22 mouse cellular contexts compared by ENCODE assay signal in the genomic region with DNA sequence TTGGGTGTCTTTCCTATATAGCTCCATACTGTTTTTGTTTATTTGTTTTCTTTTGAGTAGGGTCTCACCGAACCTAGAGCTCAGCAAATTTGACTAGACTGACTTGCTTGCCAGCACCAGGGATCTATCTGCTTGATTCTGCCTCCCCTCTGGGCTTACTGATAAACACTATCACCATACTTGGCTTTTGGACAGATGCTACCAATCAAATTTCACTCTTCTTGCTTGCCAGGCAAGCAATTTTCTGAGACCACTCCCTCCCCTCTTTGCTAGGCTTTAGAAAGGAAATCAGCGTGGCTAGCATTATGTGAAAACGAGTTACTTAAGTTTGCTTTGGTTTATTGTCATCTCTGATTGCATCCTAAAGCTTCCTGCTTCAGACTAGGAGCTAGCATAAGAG.
"Had no signal": no experiment of that assay in that cellular context is flagged by ENCODE, and none has a peak within 500 bp of the region (broad histone marks: within the 10 kb centered on the region; RNA-seq: fewer than 3 reads in every experiment).

No protein-coding gene starts in this region.

- H3K36me3 ChIP-seq: heart, embryonic 13.5 days; heart, embryonic 15.5 days; hindbrain, embryonic 13.5 days; hindbrain, embryonic 15.5 days; limb, embryonic 10.5 days; limb, embryonic 12.5 days had no signal

- H3K9me3 ChIP-seq: heart, embryonic 13.5 days; heart, embryonic 15.5 days; hindbrain, embryonic 13.5 days; hindbrain, embryonic 15.5 days; limb, embryonic 10.5 days; limb, embryonic 12.5 days had no signal

- H3K4me3 ChIP-seq: heart, embryonic 13.5 days; heart, embryonic 15.5 days; hindbrain, embryonic 13.5 days; hindbrain, embryonic 15.5 days; layer of hippocampus, adult 2 months; left cerebral cortex, adult 2 months; limb, embryonic 10.5 days; limb, embryonic 12.5 days had no signal

- DNase-seq: gastrocnemius, postnatal 14 days; gastrocnemius, postnatal 36 days; heart, adult 18-20 months; heart, postnatal 14 days; heart, postnatal 36 days; kidney, adult 18-20 months; kidney, adult 8-10 months; kidney, postnatal 10 days; kidney, postnatal 25 days; kidney, postnatal 4 days; liver had no signal

- H3K4me1 ChIP-seq: limb, embryonic 12.5 days had no signal

- H3K27me3 ChIP-seq: heart, embryonic 13.5 days; heart, embryonic 15.5 days; hindbrain, embryonic 13.5 days; hindbrain, embryonic 15.5 days; limb, embryonic 12.5 days had no signal

- H3K9ac ChIP-seq: heart, embryonic 13.5 days; heart, embryonic 15.5 days; hindbrain, embryonic 13.5 days; hindbrain, embryonic 15.5 days; limb, embryonic 12.5 days had no signal

- H3K27ac ChIP-seq: heart, embryonic 13.5 days; heart, embryonic 15.5 days; hindbrain, embryonic 13.5 days; hindbrain, embryonic 15.5 days; hindbrain, postnatal 0 days; layer of hippocampus, adult 2 months; left cerebral cortex, adult 2 months; limb, embryonic 10.5 days; limb, embryonic 12.5 days had no signal

- ATAC-seq: hindbrain, postnatal 0 days; intestine, postnatal 0 days had no signal

- H3K4me2 ChIP-seq: heart, embryonic 11.5 days; heart, embryonic 13.5 days; heart, embryonic 15.5 days; hindbrain, embryonic 13.5 days; hindbrain, embryonic 15.5 days; limb, embryonic 12.5 days had no signal
